Mouse (Mus musculus): ENCODE measurements around the gene Ampd3.

Gene Ampd3

GRCm38 (mm10) chr7:110834018-110834417 is 66.0 kb downstream of the Ampd3 start:
- in situ Hi-C loops (cut with MboI, MseI): no loop called here

- in situ Hi-C loops (cut with MboI, MseI): no loop called here
Measured at GRCm38 (mm10) chr7:110834522-110834921, 66.5 kb downstream of the Ampd3 start.

- in situ Hi-C loops (cut with MboI, MseI): no loop called here
Measured at GRCm38 (mm10) chr7:110840332-110840731, 72.3 kb downstream of the Ampd3 start.

GRCm38 (mm10) chr7:110843916-110844874 is 76.2 kb downstream of the Ampd3 start, which contains the start of gene Rnf141:
Rnf141 (minus strand) TSS chr7:110844457.
- in situ Hi-C loops (cut with MboI, MseI): no loop called here

GRCm38 (mm10) chr7:110847321-110847720 is 79.3 kb downstream of the Ampd3 start:
- in situ Hi-C loops (cut with MboI, MseI): loop anchor here (5.0 kb wide), 1 partner anchor 225 kb away; no protein-coding TSS in a partner anchor

- in situ Hi-C loops (cut with MboI, MseI): loop anchor here (5.0 kb wide), 1 partner anchor 224 kb away; no protein-coding TSS in a partner anchor
Measured at GRCm38 (mm10) chr7:110848371-110848770, 80.4 kb downstream of the Ampd3 start.

GRCm38 (mm10) chr7:110851541-110852203 is 83.7 kb downstream of the Ampd3 start:
- in situ Hi-C loops (cut with MboI, MseI): no loop called here

GRCm38 (mm10) chr7:110853611-110854010 is 85.6 kb downstream of the Ampd3 start:
- in situ Hi-C loops (cut with MboI, MseI): no loop called here

GRCm38 (mm10) chr7:110854519-110854918 is 86.5 kb downstream of the Ampd3 start:
- in situ Hi-C loops (cut with MboI, MseI): no loop called here

GRCm38 (mm10) chr7:110854927-110855546 is 87.0 kb downstream of the Ampd3 start:
- in situ Hi-C loops (cut with MboI, MseI): no loop called here

GRCm38 (mm10) chr7:110855604-110856003 is 87.6 kb downstream of the Ampd3 start:
- in situ Hi-C loops (cut with MboI, MseI): no loop called here

- in situ Hi-C loops (cut with MboI, MseI): no loop called here
Measured at GRCm38 (mm10) chr7:110860129-110860528, 92.1 kb downstream of the Ampd3 start.

All from regulatory T cell (primary cell).